Mouse (Mus musculus): ENCODE results near the gene Mdm2.

GRCm38 (mm10) chr10:117695027-117695426 is 15.5 kb downstream of the Mdm2 start:
- TF ChIP-seq CTCF (IDR thresholded peaks at IDR 0.05; ENCODE audit: control insufficient read depth, insufficient read depth, insufficient read length) = no peak
- no peak for TF ChIP-seq MYOD1 (IDR thresholded peaks at IDR 0.05; ENCODE audit: control insufficient read depth, insufficient read length, low read depth)
- no peak for TF ChIP-seq MYOG (IDR thresholded peaks at IDR 0.05; ENCODE audit: control insufficient read depth, extremely low read depth, insufficient read length)
- no peak for TF ChIP-seq USF1 (IDR thresholded peaks at IDR 0.05; ENCODE audit: low read depth)
- TF ChIP-seq MAX (IDR thresholded peaks at IDR 0.05) = no peak

Data from C2C12 (cell line).